Mouse (Mus musculus) heart, embryonic 10.5 days (tissue): ENCODE results near the gene Mrpl58. TPM values are rescaled to one million over a fixed set of nuclear protein-coding genes. Genes with fewer than 3 reads are reported as not detected.

Experiments used
- DNase-seq: peaks from one replicate; pipeline ENCODE4 v3.0.0-alpha.2; 2017; ENCODE audit warnings: low spot score
- H3K27ac ChIP-seq: fragments of 300-500 bp; sonication (generic); 2 replicates; pipeline ENCODE4 v1.5.1; 2016; ENCODE audit warnings: mild to moderate bottlenecking
- H3K27me3 ChIP-seq: fragments of 300-500 bp; sonication (generic); 2 replicates; pipeline ENCODE4 v1.6.1; 2016; ENCODE audit warnings: mild to moderate bottlenecking; ENCODE audit not compliant: poor library complexity, insufficient read depth, severe bottlenecking
- H3K36me3 ChIP-seq: fragments of 300-500 bp; sonication (generic); 2 replicates; pipeline ENCODE4 v1.6.1; 2016; ENCODE audit warnings: mild to moderate bottlenecking, moderate library complexity
- H3K4me1 ChIP-seq: fragments of 300-500 bp; sonication (generic); 2 replicates; pipeline ENCODE4 v1.6.1; 2016; ENCODE audit warnings: mild to moderate bottlenecking
- H3K4me3 ChIP-seq: fragments of 300-500 bp; sonication (generic); 2 replicates; pipeline ENCODE4 v1.5.1; 2016; ENCODE audit warnings: mild to moderate bottlenecking, moderate library complexity
- H3K9me3 ChIP-seq: fragments of 300-500 bp; sonication (generic); 2 replicates; pipeline ENCODE4 v1.6.1; 2016; ENCODE audit warnings: mild to moderate bottlenecking, moderate library complexity
- WGBS: fragments of 180-500 bp; shearing (Covaris S2); methylation state at CpG from one replicate; pipeline ENCODE4 v1.1.7; 2016; 5-methylcytosine and 5-hydroxymethylcytosine counted together
- polyA plus RNA-seq: library from polyadenylated mRNA; unstranded; fragments of >200 nt; fragmentation: Nextera tagmentation; extraction: Ambion mirVana; gene quantifications from 2 replicates; pipeline ENCODE4 v1.2.1, GENCODE M21; 2016

Gene Mrpl58
- 184 and 202 TPM in 2 replicates for polyA plus RNA-seq

- DNase-seq: peak; percentile 94
- WGBS: 4% methylated on average over 50 of the region's 50 CpGs
- no peaks in the 10 kb centered on the region for H3K27me3 ChIP-seq
- no peaks in the 10 kb centered on the region for H3K9me3 ChIP-seq
- peaks cover 29% of the 10 kb centered on the region for H3K4me1 ChIP-seq
- peak within 1 kb of the TSS; percentile 94 for H3K27ac ChIP-seq
- H3K4me3 ChIP-seq: peak within 1 kb of the TSS; percentile 79
- peaks cover 29% of the 10 kb centered on the region for H3K36me3 ChIP-seq
Observed at GRCm38 (mm10) chr11:115403338-115404124, at the start of gene Mrpl58. TSS of gene Mrpl58 (plus strand) at chr11:115403752.

GRCm38 (mm10) chr11:115354183-115354582, 49.4 kb upstream of the Mrpl58 start:
- Histone ChIP-seq H3K36me3 (no peaks in the 10 kb centered on the region; the same call in 1 of the 2 replicates), H3K4me1 (peaks cover 10% of the 10 kb centered on the region; the same call in 1 of the 2 replicates), H3K27ac (no peak overlapping the region), H3K4me3 (no peak overlapping the region), H3K9me3 (no peaks in the 10 kb centered on the region), H3K27me3 (peaks cover 76% of the 10 kb centered on the region)
- peak; percentile 88 for DNase-seq
- 5% methylated on average over 8 of the region's 8 CpGs for WGBS

DNA sequence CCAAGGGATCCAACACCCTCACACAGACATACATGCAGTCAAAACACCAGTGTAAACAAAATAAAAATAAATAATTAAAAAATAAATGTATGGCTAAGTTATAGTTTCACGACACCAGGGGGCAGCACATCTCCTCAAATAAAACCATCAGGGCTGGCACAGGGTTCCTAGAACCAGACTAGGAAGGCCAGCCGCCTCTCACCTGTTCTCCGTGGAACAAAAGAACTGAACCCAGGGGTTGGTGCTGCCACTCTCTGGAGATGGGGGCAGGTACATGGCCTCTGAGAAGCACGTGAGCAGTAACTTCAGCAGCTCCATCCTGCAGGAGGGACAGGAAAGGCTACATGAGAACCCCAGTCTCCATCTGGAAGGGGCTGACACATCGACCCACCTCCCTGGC, 45.1 kb upstream of the Mrpl58 start:
- Histone ChIP-seq H3K27me3 (peaks cover 60% of the 10 kb centered on the region), H3K9me3 (no peaks in the 10 kb centered on the region), H3K4me1 (peaks cover 16% of the 10 kb centered on the region), H3K27ac (peak overlapping the region; percentile 65), H3K36me3 (no peaks in the 10 kb centered on the region), H3K4me3 (no peak overlapping the region)
- DNase-seq: no peak
- WGBS: 22% methylated on average over 5 of the region's 5 CpGs

DNA sequence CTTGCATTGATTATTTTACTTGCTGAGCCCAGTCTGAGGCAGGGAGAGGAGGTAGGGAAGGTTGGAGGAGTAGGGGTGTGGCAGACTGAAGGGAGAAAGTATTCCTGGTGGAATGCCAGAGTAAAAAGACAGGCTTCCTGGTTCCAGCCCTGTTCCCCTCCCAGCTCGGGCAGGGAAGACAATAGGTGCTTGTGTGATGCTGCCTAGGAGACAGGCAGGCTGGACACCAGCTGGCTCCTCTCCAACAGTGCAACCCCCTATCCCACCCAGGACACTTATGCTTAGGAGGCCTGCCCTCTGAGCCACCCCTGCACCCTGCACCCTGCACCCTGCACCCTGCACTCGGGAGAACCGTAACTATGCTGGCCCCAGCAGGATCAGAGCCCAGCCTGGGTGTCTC, 44.3 kb upstream of the Mrpl58 start:
- H3K36me3 ChIP-seq: no peaks in the 10 kb centered on the region
- H3K27me3 ChIP-seq: peaks cover 60% of the 10 kb centered on the region
- H3K9me3 ChIP-seq: no peaks in the 10 kb centered on the region
- peak overlapping the region; percentile 65; the same call in 1 of the 2 replicates for H3K27ac ChIP-seq
- WGBS: 56% methylated on average over 3 of the region's 3 CpGs
- peaks cover 16% of the 10 kb centered on the region for H3K4me1 ChIP-seq
- no peak for DNase-seq
- H3K4me3 ChIP-seq: no peak overlapping the region

GRCm38 (mm10) chr11:115359726-115360125, 43.8 kb upstream of the Mrpl58 start:
- no peaks in the 10 kb centered on the region for H3K36me3 ChIP-seq
- no peaks in the 10 kb centered on the region for H3K9me3 ChIP-seq
- no peak for DNase-seq
- no peak overlapping the region for H3K4me3 ChIP-seq
- peaks cover 16% of the 10 kb centered on the region for H3K4me1 ChIP-seq
- WGBS: 67% methylated on average over 6 of the region's 6 CpGs
- H3K27me3 ChIP-seq: peaks cover 58% of the 10 kb centered on the region
- H3K27ac ChIP-seq: peak overlapping the region; percentile 65; the same call in 1 of the 2 replicates

DNA sequence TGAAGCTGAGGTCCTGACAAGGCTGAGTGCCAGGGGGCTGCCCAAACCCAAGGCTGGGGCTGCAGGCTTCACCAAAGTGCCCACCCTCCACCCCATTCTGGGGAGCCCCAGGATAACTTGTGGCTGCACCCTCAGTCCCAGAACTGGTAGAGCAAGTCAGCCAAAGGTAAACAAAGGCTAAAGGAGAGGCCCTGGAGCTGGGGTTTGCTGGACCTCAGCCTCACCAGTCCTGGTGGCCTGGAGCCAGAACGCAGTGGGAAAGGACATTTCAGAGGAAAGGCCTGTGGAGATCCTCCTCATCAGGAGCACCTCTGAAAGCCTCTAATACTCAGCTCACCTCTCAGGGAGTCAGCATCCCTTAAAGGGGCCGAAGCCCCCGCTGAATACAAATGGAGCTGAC, 39.4 kb upstream of the Mrpl58 start:
- WGBS: 79% methylated on average over 3 of the region's 3 CpGs
- peaks cover 30% of the 10 kb centered on the region for H3K4me1 ChIP-seq
- no peak for DNase-seq
- H3K9me3 ChIP-seq: no peaks in the 10 kb centered on the region
- no peak overlapping the region for H3K27ac ChIP-seq
- no peaks in the 10 kb centered on the region for H3K36me3 ChIP-seq
- no peak overlapping the region for H3K4me3 ChIP-seq
- peaks cover 67% of the 10 kb centered on the region for H3K27me3 ChIP-seq

GRCm38 (mm10) chr11:115366039-115366705, 37.4 kb upstream of the Mrpl58 start:
- peak overlapping the region; percentile 63 for H3K4me3 ChIP-seq
- DNase-seq: no peak
- H3K4me1 ChIP-seq: peaks cover 18% of the 10 kb centered on the region
- no peak overlapping the region; the same call in 1 of the 2 replicates for H3K27ac ChIP-seq
- WGBS: 25% methylated on average over 7 of the region's 7 CpGs
- H3K27me3 ChIP-seq: peaks cover 78% of the 10 kb centered on the region
- H3K9me3 ChIP-seq: no peaks in the 10 kb centered on the region
- no peaks in the 10 kb centered on the region for H3K36me3 ChIP-seq

DNA sequence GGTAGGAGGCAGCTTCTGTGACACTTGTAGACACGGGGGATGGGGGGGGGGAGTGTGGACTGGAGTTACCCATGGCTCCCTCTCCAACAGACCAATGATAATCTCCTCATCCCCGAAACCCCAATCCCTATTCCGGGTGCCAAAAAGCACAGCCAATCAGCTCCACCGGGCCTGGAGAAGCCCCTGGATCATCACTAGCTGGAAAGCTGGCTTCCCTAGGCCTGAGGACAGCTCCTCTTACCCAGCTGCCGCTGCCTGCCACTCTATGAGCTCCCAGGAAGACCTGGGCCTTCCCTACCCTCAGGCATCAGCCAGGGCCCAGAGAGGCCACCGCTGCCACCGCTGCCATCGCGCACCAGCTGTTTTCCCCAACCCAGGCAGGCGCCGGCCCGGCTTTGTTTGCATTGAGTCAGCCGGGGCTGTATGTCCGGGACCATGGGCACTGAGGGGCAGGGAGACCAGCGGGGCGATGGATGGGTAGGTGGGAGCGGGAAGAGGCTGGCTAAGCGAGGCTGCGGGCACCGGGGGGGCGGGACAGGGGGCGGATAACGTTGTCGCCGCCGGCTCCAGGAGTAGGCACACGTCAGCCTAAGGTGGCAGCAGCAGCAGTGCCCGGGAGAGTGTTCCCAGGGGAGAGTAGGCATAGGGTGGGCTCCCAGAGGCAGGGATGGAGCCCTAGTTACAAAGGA, 36.7 kb upstream of the Mrpl58 start:
- no peak for DNase-seq
- 1% methylated on average over 28 of the region's 28 CpGs for WGBS
- Histone ChIP-seq H3K9me3 (no peaks in the 10 kb centered on the region), H3K27me3 (peaks cover 80% of the 10 kb centered on the region), H3K36me3 (no peaks in the 10 kb centered on the region), H3K4me3 (peak overlapping the region; percentile 63), H3K27ac (peak overlapping the region; percentile 60; the same call in 1 of the 2 replicates), H3K4me1 (peaks cover 18% of the 10 kb centered on the region)

- Histone ChIP-seq H3K9me3 (no peaks in the 10 kb centered on the region), H3K36me3 (no peaks in the 10 kb centered on the region), H3K27ac (peak within 1 kb of the TSS; percentile 60), H3K4me3 (peak within 1 kb of the TSS; percentile 63), H3K27me3 (peaks cover 81% of the 10 kb centered on the region), H3K4me1 (peaks cover 18% of the 10 kb centered on the region)
- DNase-seq: peak; percentile 88
- under 1% methylated on average over 39 of the region's 39 CpGs for WGBS
Observed at GRCm38 (mm10) chr11:115367395-115367944, 36.1 kb upstream of the Mrpl58 start, which contains the start of gene Hid1. TSS of gene Hid1 (minus strand) at chr11:115367756.

GRCm38 (mm10) chr11:115370368-115370767, 33.2 kb upstream of the Mrpl58 start:
- no peak for DNase-seq
- 47% methylated on average over 7 of the region's 7 CpGs for WGBS
- H3K36me3 ChIP-seq: no peaks in the 10 kb centered on the region
- H3K27ac ChIP-seq: no peak overlapping the region
- H3K9me3 ChIP-seq: no peaks in the 10 kb centered on the region
- peaks cover 96% of the 10 kb centered on the region for H3K27me3 ChIP-seq
- no peak overlapping the region for H3K4me3 ChIP-seq
- H3K4me1 ChIP-seq: peaks cover 29% of the 10 kb centered on the region

DNA sequence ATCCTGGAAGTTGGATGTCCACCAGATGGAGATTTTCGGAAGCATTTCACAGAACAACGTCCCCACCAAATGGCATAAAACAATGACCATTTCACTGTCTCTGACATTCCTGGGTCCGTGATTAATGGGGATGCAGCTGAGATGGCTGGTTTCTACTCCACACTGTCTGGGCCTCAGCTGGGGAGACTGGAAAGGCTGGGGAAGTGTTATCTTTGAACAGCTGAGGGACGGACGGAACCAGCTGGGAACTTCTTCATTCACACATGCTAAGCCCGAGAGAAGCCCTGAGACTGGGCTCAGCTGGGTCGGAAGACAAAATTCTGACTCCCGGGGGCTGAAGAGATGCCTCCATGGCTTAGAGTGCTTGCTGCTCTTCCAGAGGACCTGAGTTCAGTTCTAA, 32.2 kb upstream of the Mrpl58 start:
- Histone ChIP-seq H3K4me3 (no peak overlapping the region), H3K9me3 (no peaks in the 10 kb centered on the region), H3K4me1 (peaks cover 25% of the 10 kb centered on the region), H3K36me3 (no peaks in the 10 kb centered on the region), H3K27ac (no peak overlapping the region), H3K27me3 (peaks cover 96% of the 10 kb centered on the region)
- WGBS: 44% methylated on average over 8 of the region's 8 CpGs
- no peak for DNase-seq

DNA sequence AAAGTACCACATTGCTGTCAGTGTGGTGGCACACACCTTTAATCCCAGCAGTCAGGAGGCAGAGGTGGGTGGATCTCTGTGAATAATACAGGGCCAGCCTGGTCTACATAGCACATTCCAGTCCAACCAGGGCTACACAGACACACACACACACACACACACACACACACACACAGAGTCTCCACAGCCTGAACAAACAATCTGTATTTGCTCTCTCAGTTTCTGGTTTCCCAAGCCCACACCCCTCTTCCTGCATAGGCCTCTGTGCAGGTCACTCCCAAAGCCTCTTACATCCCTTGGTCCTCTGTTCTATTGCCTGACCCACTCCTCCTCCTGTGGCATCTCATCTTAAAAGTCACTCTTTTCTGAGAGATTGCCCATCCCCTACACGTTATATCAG, 31.5 kb upstream of the Mrpl58 start:
- Histone ChIP-seq H3K36me3 (no peaks in the 10 kb centered on the region), H3K4me1 (peaks cover 18% of the 10 kb centered on the region), H3K4me3 (no peak overlapping the region), H3K9me3 (no peaks in the 10 kb centered on the region), H3K27me3 (peaks cover 96% of the 10 kb centered on the region), H3K27ac (no peak overlapping the region)
- no peak for DNase-seq
- 44% methylated on average over 1 of the region's 1 CpGs for WGBS
